Mouse (Mus musculus) hematopoietic stem cell, adult 5-6 weeks (primary cell): ENCODE measurements around the gene Cilp. TPM values are rescaled to one million over a fixed set of nuclear protein-coding genes. Genes with fewer than 3 reads are reported as not detected.
"Not testable (repeated sequence)": the region's sequence is repeated elsewhere in the genome, so short reads cannot be mapped to it uniquely, and the experiment has no call there.

Experiments used
- ATAC-seq, 2 experiments: fragments of 125-278 bp in 1 of 2; replicated peaks in 1 of 2; 2 replicates each; pipeline ENCODE4 v1.8.0; 2016 to 2017; ENCODE audit warnings: inconsistent platforms in 2 of 2, mild to moderate bottlenecking in 2 of 2, moderate number of reproducible peaks in 2 of 2, low read depth in 1 of 2, moderate TSS enrichment in 1 of 2; ENCODE audit not compliant: low FRiP score in 2 of 2, poor library complexity in 2 of 2, severe bottlenecking in 2 of 2, insufficient read depth in 1 of 2, low TSS enrichment in 1 of 2
- total RNA-seq: library from RNA; stranded (forward); fragments of 172-1452, 232-1000 nt; gene quantifications from 2 replicates; pipeline ENCODE4 v1.2.3, GENCODE M21; 2017

Cilp gene
- not detected in 2 replicates for total RNA-seq

- ATAC-seq = no peak
Observed at GRCm38 (mm10) chr9:65264959-65265358, at the start of gene Cilp. Gene Cilp (plus strand): TSS chr9:65265180.

GRCm38 (mm10) chr9:65215494-65216126 lies 49.4 kb upstream of the Cilp start:
- peak; percentile 6 to 38; a peak in 2 of 4 replicates for ATAC-seq

DNA sequence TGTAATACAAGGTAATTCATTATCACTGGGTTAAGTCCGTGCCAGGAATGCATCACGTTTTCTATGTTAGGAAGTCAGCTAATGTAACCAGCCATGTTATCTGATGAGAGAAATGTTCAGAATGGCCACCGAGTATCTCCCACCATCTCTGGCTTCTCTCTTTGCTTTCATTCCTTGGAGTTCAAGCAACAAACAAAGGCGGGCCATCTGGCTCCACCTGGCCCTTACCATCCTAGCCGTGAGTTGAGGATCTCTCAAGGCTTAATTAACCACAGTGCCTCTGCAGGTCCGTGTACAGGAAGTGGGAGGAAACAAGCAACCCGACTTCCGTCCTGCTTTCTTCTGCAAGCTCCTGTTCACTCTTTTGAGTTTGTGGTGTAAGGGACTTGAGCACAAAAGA lies 48.0 kb upstream of the Cilp start:
- ATAC-seq = peak; percentile 48 to 49; a peak in 3 of 4 replicates

DNA sequence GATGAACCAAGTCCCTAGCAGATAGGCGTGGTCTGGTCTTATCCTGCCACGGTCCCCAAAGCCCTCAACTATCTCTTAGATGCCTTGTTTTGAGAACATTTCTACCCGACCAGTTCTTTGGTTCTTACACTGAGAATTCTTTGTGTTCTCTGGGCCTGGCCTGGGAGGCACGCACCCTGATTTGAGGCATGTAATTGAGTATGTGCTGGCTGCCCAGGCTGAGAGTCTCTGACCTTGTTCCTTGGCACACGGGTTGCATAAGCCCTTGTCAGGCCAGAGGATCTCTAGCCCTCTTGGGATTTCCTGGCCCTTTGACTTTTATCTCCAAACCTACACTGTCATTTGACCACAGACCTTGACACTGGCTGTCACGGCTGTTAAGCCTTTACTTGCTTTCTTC lies 47.3 kb upstream of the Cilp start:
- ATAC-seq = no peak

- no peak for ATAC-seq
Observed at GRCm38 (mm10) chr9:65218916-65219315, 46.1 kb upstream of the Cilp start.

DNA sequence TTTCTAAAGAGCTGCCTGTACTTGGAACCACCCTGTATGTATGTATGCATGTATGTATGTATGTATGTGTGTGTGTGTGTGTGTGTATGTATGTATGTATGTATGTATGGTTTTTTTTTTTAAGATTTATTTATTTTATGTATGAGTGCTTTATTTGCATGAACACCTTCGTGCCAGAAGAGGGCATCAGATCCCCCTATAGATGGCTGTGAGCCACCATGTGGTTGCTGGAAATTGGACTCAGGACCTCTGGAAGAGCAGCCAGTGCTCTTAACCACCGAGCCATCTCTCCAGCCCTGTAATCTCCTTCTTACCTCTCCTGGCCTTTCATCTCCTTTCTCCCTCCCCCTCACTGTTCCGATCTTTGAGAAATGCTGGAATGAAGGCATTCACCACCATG lies 44.6 kb upstream of the Cilp start:
- not testable (repeated sequence) for ATAC-seq

GRCm38 (mm10) chr9:65223927-65224326 lies 41.1 kb upstream of the Cilp start:
- ATAC-seq = no peak

DNA sequence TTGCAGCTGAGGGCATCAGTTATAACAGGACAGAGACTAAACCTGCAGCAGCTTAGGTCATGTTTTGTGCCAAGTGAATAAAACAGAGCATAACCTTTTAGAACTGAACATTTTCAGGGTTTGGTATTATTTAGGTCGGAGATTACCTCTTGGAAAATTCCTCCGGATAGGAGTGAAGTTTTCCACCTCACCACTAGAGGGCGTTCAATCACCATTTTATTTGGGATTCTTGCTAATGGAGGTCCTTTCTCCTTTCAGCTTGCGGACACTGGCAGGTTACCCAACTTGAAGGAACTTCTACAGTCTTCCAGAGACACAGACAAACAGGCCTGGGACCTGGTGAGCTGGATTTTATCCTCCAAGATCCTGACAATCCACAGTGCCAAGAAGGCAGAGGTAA lies 39.2 kb upstream of the Cilp start:
- ATAC-seq = no peak

GRCm38 (mm10) chr9:65230250-65230649 lies 34.7 kb upstream of the Cilp start:
- no peak for ATAC-seq

- ATAC-seq = no peak
Observed at GRCm38 (mm10) chr9:65231284-65231683, 33.7 kb upstream of the Cilp start.

DNA sequence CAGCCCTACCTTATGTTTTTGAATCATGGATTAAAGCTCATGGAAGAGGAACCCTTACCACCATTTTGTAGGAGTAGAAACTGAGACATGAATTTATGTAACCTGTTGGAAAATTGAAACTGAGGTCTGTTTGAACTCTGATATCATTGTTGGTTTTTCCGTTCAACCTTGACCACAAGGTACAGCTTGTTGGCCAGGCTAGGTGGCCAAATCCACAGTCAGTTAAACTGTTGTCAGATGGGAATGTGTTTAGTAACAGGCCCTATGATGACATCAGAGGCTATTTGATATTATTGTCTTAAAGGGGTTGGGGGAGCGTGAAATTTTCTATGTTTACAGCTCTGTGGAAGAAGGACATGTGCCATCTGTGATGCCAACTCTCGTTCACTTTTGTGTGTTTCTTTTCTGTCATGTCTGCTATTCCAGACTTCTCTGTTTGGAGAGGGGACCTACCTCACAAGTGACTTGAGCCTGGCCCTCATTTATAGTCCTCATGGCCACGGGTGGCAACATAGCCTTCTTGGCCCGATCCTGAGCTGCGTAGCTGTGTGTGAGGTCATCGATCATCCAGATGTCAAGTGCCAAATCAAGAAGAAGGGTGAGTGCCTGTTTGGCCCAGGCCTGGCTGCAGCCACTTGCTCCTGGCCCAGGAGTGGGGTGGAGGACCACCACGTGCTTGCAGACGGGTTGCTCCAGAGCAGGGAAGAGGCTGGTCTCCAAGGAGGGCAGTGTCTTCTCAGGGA lies 31.6 kb upstream of the Cilp start:
- no peak for ATAC-seq

GRCm38 (mm10) chr9:65234734-65235133 lies 30.2 kb upstream of the Cilp start:
- no peak for ATAC-seq

GRCm38 (mm10) chr9:65235601-65236000 lies 29.4 kb upstream of the Cilp start:
- ATAC-seq = no peak

DNA sequence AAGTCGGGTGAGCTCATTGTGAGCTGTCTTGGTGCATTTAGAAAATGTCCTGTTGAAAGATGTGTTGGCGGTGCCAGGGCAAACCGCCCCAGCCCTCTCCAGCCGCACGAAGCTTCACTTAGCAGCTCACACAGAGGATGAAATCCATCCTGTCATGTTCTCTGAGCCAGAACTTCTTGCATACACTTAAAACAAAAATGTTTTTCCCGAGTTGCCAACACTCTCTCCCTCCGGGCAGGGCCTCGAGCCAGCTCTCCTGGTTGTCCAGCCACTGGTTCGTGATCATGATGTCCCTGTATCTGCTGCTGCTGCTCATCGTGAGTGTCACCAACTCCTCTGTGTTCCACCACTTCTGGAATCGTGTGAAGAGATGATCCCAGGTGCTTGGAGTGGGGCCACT lies 27.4 kb upstream of the Cilp start:
- ATAC-seq = no peak

DNA sequence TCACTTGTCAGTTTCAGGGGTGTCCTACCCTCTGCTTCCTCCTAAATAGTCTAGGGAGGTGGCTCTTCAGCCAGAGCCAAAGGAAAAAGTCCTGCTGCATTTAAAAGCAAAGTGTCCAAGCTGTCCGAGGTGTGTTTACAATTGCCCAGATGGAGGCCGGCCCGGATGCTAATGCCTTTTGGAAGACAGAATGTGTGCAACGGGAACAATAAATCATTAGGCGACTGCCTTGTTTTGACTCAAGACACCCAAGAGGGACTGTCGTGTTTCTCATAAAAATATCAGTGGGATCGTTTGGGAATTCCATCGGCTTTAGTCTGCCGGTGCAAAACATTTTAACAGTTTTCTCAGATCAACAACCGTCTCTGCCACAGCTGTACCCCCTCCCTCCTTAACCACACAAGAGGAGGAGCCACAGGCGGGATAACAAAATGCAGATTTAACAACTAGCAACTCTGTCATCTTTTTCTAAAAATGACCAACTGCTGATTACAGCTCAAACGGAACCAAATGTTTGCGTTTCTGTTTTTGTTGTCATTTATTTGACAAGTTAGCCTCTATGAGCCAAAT lies 26.7 kb upstream of the Cilp start:
- ATAC-seq = no peak

DNA sequence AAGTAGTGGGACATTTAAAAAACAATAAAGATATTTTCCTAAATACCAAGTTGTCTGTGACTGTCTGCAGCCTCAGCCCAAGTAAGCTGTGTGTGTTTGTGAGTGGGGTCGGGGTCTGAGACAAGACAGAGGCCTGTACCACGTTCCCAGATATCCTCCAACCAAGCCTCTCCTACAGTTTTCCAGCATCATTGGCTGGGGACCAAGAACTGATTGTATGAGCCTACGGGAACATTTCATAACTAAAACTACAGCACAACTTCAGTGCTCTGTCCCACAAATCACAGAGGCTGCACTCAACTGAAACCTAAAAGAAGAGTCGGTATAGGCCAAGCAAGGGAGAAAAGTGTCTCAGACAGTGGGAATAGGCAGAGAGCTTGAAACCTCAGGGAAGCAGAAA lies 25.8 kb upstream of the Cilp start:
- ATAC-seq = no peak

DNA sequence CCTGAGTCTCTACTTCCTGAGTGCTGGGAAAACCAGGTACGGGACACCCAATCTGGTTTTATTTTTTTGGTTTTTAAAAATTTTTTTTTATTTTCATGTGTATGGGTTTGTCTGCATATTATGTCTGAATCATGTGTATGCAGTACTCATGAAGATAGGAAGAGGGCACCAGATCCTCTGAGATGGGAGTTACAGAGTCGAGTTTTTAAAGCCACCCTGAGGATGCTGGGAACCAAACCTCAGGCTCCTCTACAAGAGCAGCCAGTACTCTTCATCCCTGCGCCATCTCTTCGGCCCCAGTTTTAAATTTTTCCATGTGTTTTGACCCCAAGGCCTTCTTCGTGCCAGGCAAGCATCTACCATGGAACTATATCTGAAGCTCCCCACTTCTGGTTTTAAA lies 25.2 kb upstream of the Cilp start:
- ATAC-seq = no peak

- ATAC-seq = no peak
Observed at GRCm38 (mm10) chr9:65240587-65240986, 24.4 kb upstream of the Cilp start.

DNA sequence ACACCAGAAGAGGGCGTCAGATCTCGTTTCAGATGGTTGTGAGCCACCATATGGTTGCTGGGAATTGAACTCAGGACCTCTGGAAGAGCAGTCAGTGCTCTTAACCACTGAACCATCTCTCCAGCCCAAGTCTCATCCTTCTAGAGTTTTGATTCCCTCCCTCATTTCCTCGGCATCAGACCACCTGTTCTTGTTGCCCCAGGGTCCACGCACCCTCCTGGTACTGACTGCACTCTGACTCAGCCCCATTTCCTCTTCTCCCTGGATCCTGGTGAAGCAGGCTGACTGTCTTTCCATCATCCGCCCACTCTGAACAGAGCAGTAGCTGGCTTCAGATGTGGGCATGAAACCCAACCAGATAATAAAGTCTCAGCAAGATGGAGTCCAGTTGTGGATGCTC lies 23.0 kb upstream of the Cilp start:
- no peak for ATAC-seq
